Mouse (Mus musculus) kidney, postnatal 0 days (tissue): ENCODE measurements at regions not wholly inside any gene's neighbourhood (a gene's known extent, or its start where the extent isn't known, plus 50 kb on each side); places are given as distances from the start of the nearest gene placed in this dataset.
A peak's percentile ranks its signal among the peaks of the same experiment; 100 is the strongest.

Source experiments
- ATAC-seq: fragments of 200-750 bp; cut with Nextera tagmentation; replicated peaks from 2 replicates; pipeline ENCODE4 v1.8.0; 2017; ENCODE audit warnings: low read depth, moderate number of reproducible peaks, moderate TSS enrichment, moderate library complexity; ENCODE audit not compliant: low FRiP score
- DNase-seq: peaks from one replicate; pipeline ENCODE4 v3.0.0-alpha.2; 2016; ENCODE audit warnings: low spot score
- H3K27ac ChIP-seq: fragments of 300-500 bp; sonication (generic); 2 replicates; pipeline ENCODE4 v1.5.1; 2014; ENCODE audit warnings: mild to moderate bottlenecking
- H3K27me3 ChIP-seq: fragments of 300-500 bp; sonication (generic); 2 replicates; pipeline ENCODE4 v1.6.1; 2014; ENCODE audit warnings: low read length, mixed read lengths; ENCODE audit not compliant: insufficient read depth
- H3K36me3 ChIP-seq: fragments of 300-500 bp; sonication (generic); 2 replicates; pipeline ENCODE4 v1.6.1; 2014; ENCODE audit warnings: low read length, mixed read lengths; ENCODE audit not compliant: insufficient read depth
- H3K4me1 ChIP-seq: fragments of 300-500 bp; sonication (generic); replicated peaks from 2 replicates; pipeline ENCODE4 v1.6.1; 2014; ENCODE audit warnings: antibody characterized with exemption, low read length, mixed read lengths; ENCODE audit not compliant: insufficient read depth
- H3K4me2 ChIP-seq: fragments of 300-500 bp; sonication (generic); 2 replicates; pipeline ENCODE4 v1.6.1; 2014; ENCODE audit warnings: mild to moderate bottlenecking, low read length, moderate library complexity, mixed read lengths
- H3K4me3 ChIP-seq: fragments of 300-500 bp; sonication (generic); replicated peaks from 2 replicates; pipeline ENCODE4 v1.5.1; 2014; ENCODE audit warnings: low read depth, low read length
- H3K9ac ChIP-seq: fragments of 300-500 bp; sonication (generic); 2 replicates; pipeline ENCODE4 v1.6.1; 2014; ENCODE audit warnings: low read depth, low read length
- H3K9me3 ChIP-seq: fragments of 300-500 bp; sonication (generic); replicated peaks from 2 replicates; pipeline ENCODE4 v1.6.1; 2016; ENCODE audit warnings: low read length, inconsistent platforms, mixed read lengths
- CTCF ChIP-seq: IDR thresholded peaks from 2 replicates; pipeline ENCODE4 v1.5.1; 2016; ENCODE audit warnings: antibody characterized with exemption, low read depth, mild to moderate bottlenecking, moderate library complexity
- WGBS: fragments of 180-500 bp; shearing (Covaris S2); extraction: QIAGEN DNeasy Blood & Tissue Kit; methylation state at CpG from one replicate; pipeline ENCODE4 v1.1.7; 2014; 5-methylcytosine and 5-hydroxymethylcytosine counted together

- Histone ChIP-seq H3K4me2 (no peak overlapping the region), H3K4me1 (no peaks in the 10 kb centered on the region), H3K9ac (no peak overlapping the region), H3K9me3 (no peaks in the 10 kb centered on the region), H3K36me3 (no peaks in the 10 kb centered on the region), H3K4me3 (no peak overlapping the region), H3K27me3 (no peaks in the 10 kb centered on the region), H3K27ac (no peak overlapping the region)
- 49% methylated on average over 4 of the region's 4 CpGs for WGBS
- TF ChIP-seq CTCF: no peak
- ATAC-seq (peak; percentile 65), DNase-seq (peak; percentile 25)
Observed at GRCm38 (mm10) chr2:64395946-64396345, 298.1 kb upstream of the Fign start.

- Histone ChIP-seq H3K27me3 (no peaks in the 10 kb centered on the region), H3K4me2 (no peak overlapping the region), H3K4me1 (no peaks in the 10 kb centered on the region), H3K36me3 (no peaks in the 10 kb centered on the region), H3K4me3 (no peak overlapping the region), H3K9ac (no peak overlapping the region), H3K27ac (no peak overlapping the region), H3K9me3 (no peaks in the 10 kb centered on the region)
- 40% methylated on average over 11 of the region's 11 CpGs for WGBS
- ATAC-seq (no peak), DNase-seq (no peak)
- TF ChIP-seq CTCF: no peak
Observed at GRCm38 (mm10) chr2:64394619-64395294, 296.9 kb upstream of the Fign start.

GRCm38 (mm10) chr2:64394199-64394598 is 296.4 kb upstream of the Fign start:
- WGBS: 47% methylated on average over 8 of the region's 8 CpGs
- DNase-seq (no peak), ATAC-seq (no peak)
- Histone ChIP-seq H3K36me3 (no peaks in the 10 kb centered on the region), H3K4me3 (no peak overlapping the region), H3K27me3 (no peaks in the 10 kb centered on the region), H3K4me2 (no peak overlapping the region), H3K4me1 (no peaks in the 10 kb centered on the region), H3K9me3 (no peaks in the 10 kb centered on the region), H3K27ac (no peak overlapping the region), H3K9ac (no peak overlapping the region)
- no peak for TF ChIP-seq CTCF

GRCm38 (mm10) chr2:64369791-64370190 is 272.0 kb upstream of the Fign start:
- 26% methylated on average over 2 of the region's 2 CpGs for WGBS
- DNase-seq (no peak), ATAC-seq (no peak)
- Histone ChIP-seq H3K4me2 (no peak overlapping the region), H3K9me3 (no peaks in the 10 kb centered on the region), H3K4me1 (no peaks in the 10 kb centered on the region), H3K27ac (no peak overlapping the region), H3K27me3 (no peaks in the 10 kb centered on the region), H3K36me3 (no peaks in the 10 kb centered on the region), H3K4me3 (no peak overlapping the region), H3K9ac (no peak overlapping the region)
- no peak for TF ChIP-seq CTCF

- no peak for TF ChIP-seq CTCF
Observed at GRCm38 (mm10) chr2:64367188-64367587, 269.4 kb upstream of the Fign start.

GRCm38 (mm10) chr2:64366528-64366927 is 268.7 kb upstream of the Fign start:
- ATAC-seq: no peak
- H3K36me3 ChIP-seq: no peaks in the 10 kb centered on the region
- no peak overlapping the region for H3K4me3 ChIP-seq
- H3K4me2 ChIP-seq: no peak overlapping the region
- no peak for TF ChIP-seq CTCF
- WGBS: 85% methylated on average over 5 of the region's 5 CpGs
- H3K9me3 ChIP-seq: no peaks in the 10 kb centered on the region
- H3K27ac ChIP-seq: no peak overlapping the region
- no peaks in the 10 kb centered on the region for H3K4me1 ChIP-seq
- H3K9ac ChIP-seq: no peak overlapping the region
- no peaks in the 10 kb centered on the region for H3K27me3 ChIP-seq
- no peak for DNase-seq

More at GRCm38 (mm10) chr2:64367188-64367587, 269.4 kb upstream of the Fign start:
- 93% methylated on average over 7 of the region's 7 CpGs for WGBS
- H3K4me3 ChIP-seq: no peak overlapping the region
- no peak overlapping the region for H3K4me2 ChIP-seq
- no peaks in the 10 kb centered on the region for H3K9me3 ChIP-seq
- no peak for DNase-seq
- no peak overlapping the region for H3K27ac ChIP-seq
- H3K4me1 ChIP-seq: no peaks in the 10 kb centered on the region
- ATAC-seq: no peak
- H3K27me3 ChIP-seq: no peaks in the 10 kb centered on the region
- H3K9ac ChIP-seq: no peak overlapping the region
- no peaks in the 10 kb centered on the region for H3K36me3 ChIP-seq

- DNase-seq (peak; percentile 36), ATAC-seq (no peak)
- TF ChIP-seq CTCF: no peak
- no peaks in the 10 kb centered on the region for H3K4me1 ChIP-seq
- H3K27ac ChIP-seq: no peak overlapping the region
- H3K36me3 ChIP-seq: no peaks in the 10 kb centered on the region
- H3K9me3 ChIP-seq: no peaks in the 10 kb centered on the region
- H3K4me2 ChIP-seq: no peak overlapping the region
- H3K9ac ChIP-seq: no peak overlapping the region
- no peak overlapping the region for H3K4me3 ChIP-seq
- H3K27me3 ChIP-seq: no peaks in the 10 kb centered on the region
- WGBS: 94% methylated on average over 4 of the region's 4 CpGs
Observed at GRCm38 (mm10) chr2:64356286-64356685, 258.4 kb upstream of the Fign start.
